Comparison of ENCODE assay signal across 14 mouse cellular contexts in genomic region chr5:100178781-100179165, GRCm38 (mm10). TPM values are rescaled to one million over a fixed set of nuclear protein-coding genes. Genes with fewer than 3 reads are reported as not detected.
"Had no signal": no experiment of that assay in that cellular context is flagged by ENCODE, and none has a peak within 500 bp of the region (broad histone marks: within the 10 kb centered on the region; RNA-seq: fewer than 3 reads in every experiment).

No protein-coding gene starts in this region.

- DNase-seq: kidney, adult 8-10 months; kidney, postnatal 36 days; lung, postnatal 4 days; spleen, adult 18-20 months; thymus, adult 18-20 months; thymus, postnatal 14 days had no signal

- H3K4me2 ChIP-seq: limb, embryonic 13.5 days; liver, embryonic 15.5 days; lung, embryonic 14.5 days; neural tube, embryonic 15.5 days had no signal

- H3K36me3 ChIP-seq: limb, embryonic 13.5 days; liver, embryonic 15.5 days; midbrain, embryonic 10.5 days; neural tube, embryonic 15.5 days had no signal

- H3K4me1 ChIP-seq: liver, embryonic 15.5 days had no signal

- H3K4me3 ChIP-seq: limb, embryonic 13.5 days; liver, embryonic 15.5 days; midbrain, embryonic 10.5 days; myocyte; neural tube, embryonic 15.5 days had no signal

- H3K9ac ChIP-seq: limb, embryonic 13.5 days; liver, embryonic 15.5 days; lung, embryonic 14.5 days; neural tube, embryonic 15.5 days had no signal

- H3K9me3 ChIP-seq: limb, embryonic 13.5 days; liver, embryonic 15.5 days; midbrain, embryonic 10.5 days; neural tube, embryonic 15.5 days had no signal

- H3K27ac ChIP-seq: limb, embryonic 13.5 days; liver, embryonic 15.5 days; midbrain, embryonic 10.5 days had no signal

- H3K27me3 ChIP-seq: limb, embryonic 13.5 days; liver, embryonic 15.5 days; neural tube, embryonic 15.5 days had no signal

RNA-seq across cellular contexts. Expression of gene Tmem150c, which starts 19.2 kb away (rescaled TPM):
- total RNA-seq: liver, adult 2 months; megakaryocyte, adult 5-6 weeks had no signal
- polyA plus RNA-seq: myocyte had no signal
